12 mouse cellular contexts compared by ENCODE assay signal in the genomic region with DNA sequence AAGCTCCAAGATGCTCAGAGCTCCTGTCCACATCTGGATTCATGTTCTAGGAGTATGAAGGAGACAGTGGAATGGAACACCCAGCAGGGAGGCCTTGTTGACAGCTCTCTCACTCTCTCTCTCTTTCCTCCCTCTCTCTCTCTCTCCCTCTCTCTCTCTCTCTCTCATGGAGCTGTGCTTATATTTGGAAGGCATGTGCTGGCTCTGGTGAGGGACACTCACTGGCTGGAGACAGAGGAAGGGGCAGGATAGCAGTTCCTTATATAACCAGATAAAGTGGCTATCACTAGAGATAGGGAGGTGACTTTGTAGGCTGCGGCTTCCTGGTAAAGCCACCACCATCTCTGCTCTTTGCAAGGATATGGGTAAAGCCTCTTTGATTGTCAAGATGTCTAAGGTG. TPM values are rescaled to one million over a fixed set of nuclear protein-coding genes. Genes with fewer than 3 reads are reported as not detected.
DNase-seq lines count a peak whose midpoint lies in the region; ATAC-seq and TF ChIP-seq lines count a peak whose summit lies in the region.
"Had no signal": no experiment of that assay in that cellular context is flagged by ENCODE, and none has a peak within 500 bp of the region (broad histone marks: within the 10 kb centered on the region; RNA-seq: fewer than 3 reads in every experiment).

No protein-coding gene starts in this region.

- H3K9me3 ChIP-seq in heart, embryonic 14.5 days (ENCODE audit: control insufficient read depth, low read length), result no peaks in the 10 kb centered on the region
- no peaks in the 10 kb centered on the region for H3K9me3 ChIP-seq in stomach, embryonic 15.5 days
- H3K9me3 ChIP-seq in stomach, postnatal 0 days (ENCODE audit: control insufficient read depth, low read length), result no peaks in the 10 kb centered on the region
- H3K9me3 ChIP-seq in limb, embryonic 10.5 days (replicated peaks), result no peaks in the 10 kb centered on the region
- H3K9me3 ChIP-seq: intestine, embryonic 15.5 days had no signal

- no peaks in the 10 kb centered on the region for H3K27me3 ChIP-seq in heart, embryonic 14.5 days (ENCODE audit: control insufficient read depth, insufficient read depth, low read length)
- no peaks in the 10 kb centered on the region for H3K27me3 ChIP-seq in stomach, embryonic 15.5 days (replicated peaks)
- H3K27me3 ChIP-seq in stomach, postnatal 0 days (ENCODE audit: control insufficient read depth, insufficient read depth, low read length), result no peaks in the 10 kb centered on the region
- peaks cover 6% of the 10 kb centered on the region; the same call in 1 of the 2 replicates for H3K27me3 ChIP-seq in limb, embryonic 10.5 days (ENCODE audit: low read depth, poor library complexity, severe bottlenecking)
- H3K27me3 ChIP-seq: intestine, embryonic 15.5 days had no signal

- WGBS in heart, embryonic 14.5 days, result 24% methylated on average over 1 of the region's 1 CpGs
- 89% methylated on average over 1 of the region's 1 CpGs for WGBS in stomach, embryonic 15.5 days
- 86% methylated on average over 1 of the region's 1 CpGs for whole genome bisulfite sequencing in stomach, postnatal 0 days
- WGBS in limb, embryonic 10.5 days, result 97% methylated on average over 1 of the region's 1 CpGs

- H3K4me1 ChIP-seq in heart, embryonic 14.5 days (ENCODE audit: control insufficient read depth in 2 of 2, insufficient read depth in 2 of 2, low read length in 2 of 2), result peaks cover 32 to 44% of the 10 kb centered on the region in 2 experiments
- H3K4me1 ChIP-seq in stomach, embryonic 15.5 days, result peaks cover 6% of the 10 kb centered on the region; the same call in 1 of the 2 replicates
- H3K4me1 ChIP-seq in stomach, postnatal 0 days (replicated peaks; ENCODE audit: control insufficient read depth, insufficient read depth), result no peaks in the 10 kb centered on the region
- H3K4me1 ChIP-seq in limb, embryonic 10.5 days, result peaks cover 18% of the 10 kb centered on the region

- intact Hi-C loops in heart, postnatal 14 days (cut with DNase I), result no loop called here

- H3K27ac ChIP-seq in heart, embryonic 14.5 days (replicated peaks in 1 of 2; ENCODE audit: control insufficient read depth in 1 of 2, insufficient read depth in 1 of 2, low read depth in 2 of 2, low read length in 2 of 2), result peak overlapping the region; percentile 24 to 75; a peak in 3 of 4 replicates
- peak overlapping the region; percentile 35; the same call in 1 of the 2 replicates for H3K27ac ChIP-seq in stomach, embryonic 15.5 days
- no peak overlapping the region for H3K27ac ChIP-seq in stomach, postnatal 0 days (replicated peaks)
- H3K27ac ChIP-seq in limb, embryonic 10.5 days, result peak overlapping the region; percentile 16; the same call in 1 of the 2 replicates
- H3K27ac ChIP-seq: intestine, embryonic 15.5 days; left cerebral cortex, adult 2 months had no signal

- TF ChIP-seq EP300 in stomach, postnatal 0 days (optimal IDR thresholded peaks at IDR 0.05), result no peak

- peak overlapping the region; percentile 11; the same call in 1 of the 2 replicates for H3K4me2 ChIP-seq in heart, embryonic 14.5 days (ENCODE audit: low read length)
- no peak overlapping the region for H3K4me2 ChIP-seq in stomach, embryonic 15.5 days
- H3K4me2 ChIP-seq in stomach, postnatal 0 days (replicated peaks; ENCODE audit: low read depth), result no peak overlapping the region
- H3K4me2 ChIP-seq: intestine, embryonic 15.5 days had no signal

- no peak for DNase-seq in heart, postnatal 14 days
- no peak for DNase-seq in stomach, postnatal 0 days (ENCODE audit: low spot score)
- no peak for DNase-seq in limb, embryonic 10.5 days (ENCODE audit: low spot score)
- DNase-seq in thymus, postnatal 25 days, result peak; percentile 69
- no peak for DNase-seq in kidney, postnatal 4 days
- DNase-seq: adrenal gland, postnatal 10 days had no signal

- H3K36me3 ChIP-seq in heart, embryonic 14.5 days (ENCODE audit: control insufficient read depth, insufficient read depth, low read length), result no peaks in the 10 kb centered on the region
- no peaks in the 10 kb centered on the region for H3K36me3 ChIP-seq in stomach, embryonic 15.5 days
- H3K36me3 ChIP-seq in stomach, postnatal 0 days (ENCODE audit: control insufficient read depth, insufficient read depth, low read length), result no peaks in the 10 kb centered on the region
- no peaks in the 10 kb centered on the region for H3K36me3 ChIP-seq in limb, embryonic 10.5 days
- H3K36me3 ChIP-seq: intestine, embryonic 15.5 days had no signal

- H3K9ac ChIP-seq in heart, embryonic 14.5 days (ENCODE audit: low read length), result no peak overlapping the region
- no peak overlapping the region for H3K9ac ChIP-seq in stomach, embryonic 15.5 days
- H3K9ac ChIP-seq in stomach, postnatal 0 days (ENCODE audit: low read length), result no peak overlapping the region
- H3K9ac ChIP-seq: intestine, embryonic 15.5 days had no signal

- no peak for ATAC-seq in heart, embryonic 14.5 days (ENCODE audit: insufficient number of reproducible peaks, insufficient read depth, low FRiP score, low read depth)
- ATAC-seq in stomach, embryonic 15.5 days (ENCODE audit: insufficient read depth, low FRiP score, low read depth), result no peak
- no peak for ATAC-seq in stomach, postnatal 0 days (ENCODE audit: low FRiP score, low TSS enrichment)
- no peak for ATAC-seq in cerebellum, adult (ENCODE audit: insufficient number of reproducible peaks, low FRiP score, low TSS enrichment)
- ATAC-seq: forebrain, embryonic 16.5 days had no signal

- no peak for TF ChIP-seq CTCF in stomach, postnatal 0 days (IDR thresholded peaks at IDR 0.05; ENCODE audit: low read depth)

- H3K4me3 ChIP-seq in heart, embryonic 14.5 days (ENCODE audit: control insufficient read depth in 1 of 2, insufficient read depth in 1 of 2, low read depth in 1 of 2, low read length in 2 of 2), result no peak overlapping the region
- H3K4me3 ChIP-seq in stomach, embryonic 15.5 days (replicated peaks), result no peak overlapping the region
- H3K4me3 ChIP-seq in stomach, postnatal 0 days (ENCODE audit: low read depth, low read length), result no peak overlapping the region
- no peak overlapping the region for H3K4me3 ChIP-seq in limb, embryonic 10.5 days
- H3K4me3 ChIP-seq: intestine, embryonic 15.5 days; left cerebral cortex, adult 2 months had no signal

RNA-seq across cellular contexts. Expression of gene Clk3, which starts 4.6 kb away (rescaled TPM):
- polyA plus RNA-seq in heart, embryonic 14.5 days (2014; fragmentation: Nextera tagmentation; extraction: Ambion mirVana), result 46.3 and 53.2 TPM in 2 replicates
- 10 to 100 TPM; 32.7 to 40.8 TPM for total RNA-seq in heart, postnatal 14 days (2021)
- 68.3 and 69.6 TPM in 2 replicates for polyA plus RNA-seq in stomach, embryonic 15.5 days (2015; fragmentation: Nextera tagmentation; extraction: Ambion mirVana)
- 29.4 and 38.0 TPM in 2 replicates for polyA plus RNA-seq in stomach, postnatal 0 days (2015; fragmentation: Nextera tagmentation; extraction: Ambion mirVana)
- polyA plus RNA-seq in limb, embryonic 10.5 days (2016; fragmentation: Nextera tagmentation; extraction: Ambion mirVana), result 93.2 and 95.9 TPM in 2 replicates
